Mouse (Mus musculus) embryonic fibroblast, embryonic 13.5 days (primary cell): ENCODE measurements around the gene Opa3.

Experiments used
- CTCF ChIP-seq: IDR thresholded peaks from 2 replicates; pipeline ENCODE4 v1.5.1; 2011; ENCODE audit warnings: mild to moderate bottlenecking, control low read depth, low read length, moderate library complexity, borderline replicate concordance; ENCODE audit not compliant: insufficient read depth
- POLR2A ChIP-seq: IDR thresholded peaks from 2 replicates; pipeline ENCODE4 v1.6.1; 2011; ENCODE audit warnings: low read depth, mild to moderate bottlenecking, control low read depth, low read length, moderate library complexity

- TF ChIP-seq CTCF (no peak), POLR2A (no peak)
Observed at GRCm38 (mm10) chr7:19238344-19238743, 10.2 kb downstream of the Opa3 start.
